Mouse (Mus musculus): ENCODE measurements at regions not wholly inside any gene's neighbourhood (a gene's known extent, or its start where the extent isn't known, plus 50 kb on each side); places are given as distances from the start of the nearest gene placed in this dataset.
A peak's percentile ranks its signal among the peaks of the same experiment; 100 is the strongest.
"Not testable (repeated sequence)": the region's sequence is repeated elsewhere in the genome, so short reads cannot be mapped to it uniquely, and the experiment has no call there.

DNA sequence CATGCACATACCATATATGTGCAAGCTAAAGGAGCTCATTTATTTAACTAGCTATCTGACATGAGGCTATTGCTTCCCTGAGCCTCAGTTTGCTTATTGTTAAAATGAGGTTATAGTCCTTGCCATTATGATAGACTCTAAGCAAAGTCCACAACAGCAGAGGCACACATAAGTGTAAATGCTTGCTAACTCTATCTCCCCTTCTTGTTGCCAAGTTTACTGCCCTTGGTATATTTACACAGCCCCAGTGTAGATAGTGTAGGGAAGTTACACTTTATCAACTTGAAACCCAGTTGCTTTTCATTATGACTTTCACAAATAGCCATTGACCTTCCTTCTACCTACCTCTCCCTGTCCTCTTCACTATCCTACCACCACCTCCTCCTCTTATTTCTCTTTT is 782.6 kb upstream of the Agtr1b start:
- no peak overlapping the region for H3K4me2 ChIP-seq (ENCODE audit: low read length)
- H3K4me3 ChIP-seq (replicated peaks; ENCODE audit: low read length): no peak overlapping the region
- no peaks in the 10 kb centered on the region for H3K36me3 ChIP-seq (ENCODE audit: control insufficient read depth, insufficient read depth)
- no peak overlapping the region for H3K9ac ChIP-seq (replicated peaks; ENCODE audit: low read depth, low read length)
- H3K4me1 ChIP-seq (replicated peaks; ENCODE audit: control insufficient read depth, insufficient read depth, low read length): no peaks in the 10 kb centered on the region
- no peak overlapping the region for H3K27ac ChIP-seq (ENCODE audit: low read length)
- no peak for ATAC-seq
- H3K9me3 ChIP-seq (ENCODE audit: control insufficient read depth, low read length): no peaks in the 10 kb centered on the region
- H3K27me3 ChIP-seq (replicated peaks; ENCODE audit: control insufficient read depth, insufficient read depth, low read length): no peaks in the 10 kb centered on the region

DNA sequence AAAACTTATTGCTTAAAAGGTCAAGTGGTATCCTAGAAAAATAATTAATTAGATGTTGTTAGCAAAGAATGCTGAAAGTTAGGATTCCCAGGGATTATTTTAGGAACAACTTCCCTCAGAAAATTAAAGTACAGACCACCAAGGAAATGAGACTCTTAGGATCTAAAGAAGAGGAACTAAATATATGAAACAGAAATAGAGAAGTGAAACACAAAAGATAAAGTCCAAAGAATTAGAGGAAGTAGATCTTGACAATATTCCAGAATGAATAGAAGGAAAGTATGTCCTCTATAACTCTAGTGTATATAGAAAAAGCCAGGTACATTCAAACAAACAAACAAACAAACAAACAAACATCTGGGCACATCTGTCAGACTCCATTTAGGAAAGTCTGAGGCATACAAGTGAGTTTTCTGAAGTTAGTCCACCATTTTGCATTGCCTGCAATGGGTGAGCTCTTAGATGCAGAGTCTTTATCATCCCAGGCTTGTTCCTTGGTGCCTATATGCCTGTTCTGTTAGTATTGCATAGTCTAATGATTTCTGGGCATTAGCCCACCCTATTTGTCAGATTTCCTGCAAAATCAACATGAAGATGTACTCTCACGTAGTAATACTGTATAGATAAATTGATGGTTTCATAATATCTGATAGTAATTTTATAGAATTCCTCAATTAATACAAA is 762.0 kb upstream of the Agtr1b start:
- H3K27ac ChIP-seq (ENCODE audit: low read length): no peak overlapping the region
- H3K9me3 ChIP-seq (ENCODE audit: control insufficient read depth, low read length): no peaks in the 10 kb centered on the region
- H3K9ac ChIP-seq (replicated peaks; ENCODE audit: low read depth, low read length): no peak overlapping the region
- H3K27me3 ChIP-seq (replicated peaks; ENCODE audit: control insufficient read depth, insufficient read depth, low read length): no peaks in the 10 kb centered on the region
- WGBS: 93% methylated on average over 1 of the region's 1 CpGs
- H3K4me1 ChIP-seq (replicated peaks; ENCODE audit: control insufficient read depth, insufficient read depth, low read length): no peaks in the 10 kb centered on the region
- no peak overlapping the region for H3K4me3 ChIP-seq (replicated peaks; ENCODE audit: low read length)
- H3K4me2 ChIP-seq (ENCODE audit: low read length): no peak overlapping the region
- no peaks in the 10 kb centered on the region for H3K36me3 ChIP-seq (ENCODE audit: control insufficient read depth, insufficient read depth)
- no peak for ATAC-seq

DNA sequence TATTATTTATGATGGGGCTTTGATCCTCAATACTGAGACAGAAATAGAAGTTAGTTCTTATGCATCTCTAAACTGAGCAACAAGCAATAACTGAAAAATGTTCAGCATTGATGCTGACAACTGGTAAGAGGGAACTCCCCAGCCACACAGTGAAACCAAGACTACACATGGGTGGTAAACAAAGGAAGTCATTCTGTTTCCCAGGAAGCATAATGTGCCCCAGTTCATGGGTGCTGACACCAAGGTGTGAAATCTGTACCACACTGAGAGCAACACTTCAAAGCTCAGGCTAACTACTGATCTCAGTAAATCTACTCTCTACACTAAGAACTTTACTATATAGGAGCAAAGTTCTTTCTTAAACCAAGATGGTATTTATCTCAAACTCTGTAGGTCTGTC is 759.2 kb upstream of the Agtr1b start:
- ATAC-seq: no peak
- Histone ChIP-seq H3K4me3 (replicated peaks; ENCODE audit: low read length) (no peak overlapping the region), H3K4me1 (replicated peaks; ENCODE audit: control insufficient read depth, insufficient read depth, low read length) (no peaks in the 10 kb centered on the region)

DNA sequence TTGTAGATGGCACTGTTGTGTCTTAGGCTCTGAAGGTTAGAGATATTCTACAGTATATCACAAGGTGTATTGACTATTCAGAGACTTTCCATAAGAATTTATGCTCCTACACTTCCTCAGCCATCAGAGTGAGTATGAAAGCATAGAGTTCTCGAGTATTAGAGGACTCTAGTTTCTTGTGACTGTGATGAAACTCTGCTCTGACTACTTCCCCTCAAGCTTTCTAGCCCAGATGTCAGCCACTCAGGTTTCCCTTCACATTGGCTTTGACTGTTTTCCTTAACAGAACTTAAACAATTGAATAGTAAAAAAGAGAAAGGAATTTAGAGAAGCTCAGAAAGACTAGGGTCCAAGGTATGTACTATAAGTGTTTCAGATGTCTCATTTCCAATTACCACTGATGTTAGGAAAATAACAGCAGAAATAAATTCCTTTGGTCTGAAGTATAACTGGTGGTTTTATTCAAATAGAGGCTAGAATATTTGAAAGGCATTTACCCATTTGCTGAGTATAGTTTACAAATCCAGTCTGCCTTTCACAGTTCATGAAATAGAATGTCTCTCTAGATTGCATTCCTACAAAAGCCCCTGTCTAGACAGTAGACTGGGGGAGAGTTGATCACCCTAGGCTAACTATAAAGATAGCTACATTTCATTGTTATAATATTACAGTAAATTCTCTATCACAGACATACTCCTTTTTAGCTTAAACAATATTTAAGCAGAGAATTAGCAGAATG is 751.4 kb upstream of the Agtr1b start:
- no peak overlapping the region for H3K4me2 ChIP-seq (ENCODE audit: low read length)
- 56% methylated on average over 1 of the region's 1 CpGs for WGBS
- no peaks in the 10 kb centered on the region for H3K4me1 ChIP-seq (replicated peaks; ENCODE audit: control insufficient read depth, insufficient read depth, low read length)
- no peaks in the 10 kb centered on the region for H3K9me3 ChIP-seq (ENCODE audit: control insufficient read depth, low read length)
- no peaks in the 10 kb centered on the region for H3K36me3 ChIP-seq (ENCODE audit: control insufficient read depth, insufficient read depth)
- no peak for ATAC-seq
- H3K27me3 ChIP-seq (replicated peaks; ENCODE audit: control insufficient read depth, insufficient read depth, low read length): no peaks in the 10 kb centered on the region
- H3K9ac ChIP-seq (replicated peaks; ENCODE audit: low read depth, low read length): no peak overlapping the region
- no peak overlapping the region for H3K4me3 ChIP-seq (replicated peaks; ENCODE audit: low read length)
- H3K27ac ChIP-seq (ENCODE audit: low read length): no peak overlapping the region

More for the DNA sequence above, 759.2 kb upstream of the Agtr1b start:
- Histone ChIP-seq H3K36me3 (ENCODE audit: control insufficient read depth, insufficient read depth) (no peaks in the 10 kb centered on the region), H3K9ac (replicated peaks; ENCODE audit: low read depth, low read length) (no peak overlapping the region), H3K27ac (ENCODE audit: low read length) (no peak overlapping the region), H3K9me3 (ENCODE audit: control insufficient read depth, low read length) (no peaks in the 10 kb centered on the region), H3K27me3 (replicated peaks; ENCODE audit: control insufficient read depth, insufficient read depth, low read length) (no peaks in the 10 kb centered on the region), H3K4me2 (ENCODE audit: low read length) (no peak overlapping the region)

DNA sequence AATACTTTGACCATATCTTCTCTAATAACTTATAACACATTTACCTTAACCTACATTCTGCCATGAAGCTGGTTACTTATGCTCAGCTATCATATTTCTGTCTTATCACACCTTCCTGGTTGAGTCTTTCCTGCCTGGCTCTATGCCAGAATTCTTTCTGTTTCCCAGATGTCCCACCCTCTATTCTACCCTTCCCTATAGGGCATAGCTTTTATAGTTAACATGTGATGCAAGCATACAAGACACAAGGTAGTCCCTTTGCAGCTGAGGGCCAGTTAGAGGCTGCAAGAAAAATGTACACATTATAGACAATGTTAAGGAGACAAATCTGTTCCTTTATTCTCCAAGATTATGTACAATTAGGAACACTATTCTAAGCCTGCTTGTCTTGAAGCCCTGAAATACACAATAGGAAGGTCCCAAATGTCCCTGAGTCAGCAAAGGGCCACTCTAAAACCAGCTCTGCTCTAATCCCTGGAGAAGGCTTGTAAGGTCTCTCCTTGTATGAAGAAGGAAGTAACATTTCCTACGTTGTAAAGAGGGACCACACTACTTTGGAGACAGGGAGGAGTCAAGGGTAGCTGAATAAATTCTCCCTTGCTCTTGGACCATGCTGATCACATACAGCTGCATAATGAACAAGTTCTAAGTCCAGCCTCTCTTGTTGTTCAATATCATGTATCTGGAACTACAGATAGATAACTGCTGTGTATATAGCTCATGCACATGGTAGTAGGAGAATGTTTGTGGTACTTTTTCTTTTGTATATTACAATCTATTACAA is 745.0 kb upstream of the Agtr1b start:
- Histone ChIP-seq H3K27me3 (replicated peaks; ENCODE audit: control insufficient read depth, insufficient read depth, low read length) (no peaks in the 10 kb centered on the region), H3K4me2 (ENCODE audit: low read length) (no peak overlapping the region), H3K9ac (replicated peaks; ENCODE audit: low read depth, low read length) (no peak overlapping the region), H3K36me3 (ENCODE audit: control insufficient read depth, insufficient read depth) (no peaks in the 10 kb centered on the region), H3K4me3 (replicated peaks; ENCODE audit: low read length) (no peak overlapping the region), H3K9me3 (ENCODE audit: control insufficient read depth, low read length) (no peaks in the 10 kb centered on the region), H3K27ac (ENCODE audit: low read length) (no peak overlapping the region), H3K4me1 (replicated peaks; ENCODE audit: control insufficient read depth, insufficient read depth, low read length) (no peaks in the 10 kb centered on the region)
- WGBS: 53% methylated on average over 1 of the region's 1 CpGs
- no peak for ATAC-seq

DNA sequence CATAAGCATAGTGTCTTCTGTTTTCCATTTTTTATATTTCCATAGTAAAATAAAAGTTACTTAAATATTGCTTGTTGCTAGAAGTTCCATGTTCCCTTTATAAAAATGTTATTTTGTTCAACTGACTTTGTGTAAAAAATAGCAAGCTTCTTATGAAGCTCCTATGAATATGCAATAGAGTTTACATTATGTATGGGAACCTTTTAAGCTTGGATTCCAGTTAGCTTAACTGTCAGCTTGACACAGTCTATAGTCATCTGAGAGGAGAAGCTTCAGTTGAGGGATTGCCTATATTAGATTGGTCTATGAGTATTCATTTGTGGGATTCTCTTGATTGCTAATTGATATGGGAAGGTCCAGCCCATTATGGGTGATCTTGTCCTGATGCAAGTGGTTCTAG is 723.2 kb upstream of the Agtr1b start:
- Histone ChIP-seq H3K27me3 (replicated peaks; ENCODE audit: control insufficient read depth, insufficient read depth, low read length) (no peaks in the 10 kb centered on the region), H3K4me3 (replicated peaks; ENCODE audit: low read length) (no peak overlapping the region), H3K9me3 (ENCODE audit: control insufficient read depth, low read length) (no peaks in the 10 kb centered on the region), H3K4me2 (ENCODE audit: low read length) (no peak overlapping the region), H3K9ac (replicated peaks; ENCODE audit: low read depth, low read length) (no peak overlapping the region), H3K4me1 (replicated peaks; ENCODE audit: control insufficient read depth, insufficient read depth, low read length) (no peaks in the 10 kb centered on the region), H3K36me3 (ENCODE audit: control insufficient read depth, insufficient read depth) (no peaks in the 10 kb centered on the region), H3K27ac (ENCODE audit: low read length) (no peak overlapping the region)
- no peak for ATAC-seq

DNA sequence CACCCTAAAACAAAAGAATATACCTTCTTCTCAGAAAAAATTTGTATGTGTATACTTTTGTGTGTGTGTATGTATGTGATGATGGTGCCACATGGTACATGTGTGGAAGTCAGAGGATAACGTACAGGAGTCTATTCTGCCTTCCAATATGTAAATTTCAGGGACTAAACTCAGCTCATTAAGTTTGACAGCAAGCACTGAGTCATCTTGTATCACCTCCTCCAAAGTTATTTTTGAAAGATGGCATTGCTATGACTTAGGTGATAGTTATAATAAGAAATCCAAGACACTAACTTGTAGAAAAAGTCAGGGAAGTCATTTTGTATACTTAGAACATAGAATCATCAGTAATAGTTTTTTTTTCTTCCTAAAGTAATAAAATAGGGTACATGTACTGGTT is 719.4 kb upstream of the Agtr1b start:
- Histone ChIP-seq H3K4me1 (replicated peaks; ENCODE audit: control insufficient read depth, insufficient read depth, low read length) (no peaks in the 10 kb centered on the region), H3K9ac (replicated peaks; ENCODE audit: low read depth, low read length) (no peak overlapping the region), H3K36me3 (ENCODE audit: control insufficient read depth, insufficient read depth) (no peaks in the 10 kb centered on the region), H3K9me3 (ENCODE audit: control insufficient read depth, low read length) (no peaks in the 10 kb centered on the region), H3K4me2 (ENCODE audit: low read length) (no peak overlapping the region), H3K27ac (ENCODE audit: low read length) (no peak overlapping the region), H3K4me3 (replicated peaks; ENCODE audit: low read length) (no peak overlapping the region), H3K27me3 (replicated peaks; ENCODE audit: control insufficient read depth, insufficient read depth, low read length) (no peaks in the 10 kb centered on the region)
- 79% methylated on average over 1 of the region's 1 CpGs for WGBS
- ATAC-seq: no peak

DNA sequence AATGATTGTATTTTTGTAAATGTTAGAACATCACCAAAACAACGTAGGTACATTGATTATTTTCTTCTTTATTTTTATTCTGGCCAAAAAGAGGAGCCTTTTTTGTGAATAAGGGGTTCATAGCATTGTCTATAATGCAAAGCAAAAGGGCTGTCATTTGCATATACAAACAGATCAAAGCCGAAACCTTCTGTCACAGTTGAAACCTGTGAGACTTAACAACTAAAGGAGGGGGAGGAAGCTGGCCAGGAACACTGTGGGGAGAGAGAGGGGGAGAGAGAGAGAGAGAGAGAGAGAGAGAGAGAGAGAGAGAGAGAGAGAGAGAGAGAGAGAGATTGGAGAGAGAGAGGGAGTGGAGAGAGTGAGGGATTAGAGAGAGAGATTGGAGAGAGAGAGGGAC is 710.6 kb upstream of the Agtr1b start:
- Histone ChIP-seq H3K9me3 (ENCODE audit: control insufficient read depth, low read length) (no peaks in the 10 kb centered on the region), H3K9ac (replicated peaks; ENCODE audit: low read depth, low read length) (no peak overlapping the region), H3K36me3 (ENCODE audit: control insufficient read depth, insufficient read depth) (no peaks in the 10 kb centered on the region), H3K4me3 (replicated peaks; ENCODE audit: low read length) (no peak overlapping the region), H3K27ac (ENCODE audit: low read length) (no peak overlapping the region), H3K4me2 (ENCODE audit: low read length) (no peak overlapping the region), H3K4me1 (replicated peaks; ENCODE audit: control insufficient read depth, insufficient read depth, low read length) (no peaks in the 10 kb centered on the region), H3K27me3 (replicated peaks; ENCODE audit: control insufficient read depth, insufficient read depth, low read length) (no peaks in the 10 kb centered on the region)
- ATAC-seq: 0 out of 2 replicates have a peak, but pooled peaks have one; percentile 73
- 48% methylated on average over 2 of the region's 2 CpGs for WGBS

DNA sequence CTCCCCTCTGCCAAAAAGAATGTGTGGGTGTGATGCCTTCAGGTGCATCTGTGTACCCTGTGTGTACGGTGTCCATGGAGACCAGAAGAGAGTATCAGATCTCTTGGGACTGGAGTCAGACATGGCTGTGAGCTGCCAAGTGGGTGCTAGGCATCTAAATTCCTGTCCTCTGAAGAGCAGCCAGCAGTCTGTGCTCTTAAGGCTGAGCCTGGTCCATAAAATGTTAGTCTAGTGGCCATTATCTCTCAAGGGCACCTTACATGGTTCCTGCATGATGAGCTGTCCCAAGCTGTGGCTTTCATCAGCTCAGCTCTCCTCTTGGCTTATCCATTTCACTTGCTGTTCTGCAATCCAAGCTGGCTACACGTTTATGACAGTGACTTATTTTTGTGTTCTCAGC is 686.4 kb upstream of the Agtr1b start:
- not testable (repeated sequence) for H3K36me3 ChIP-seq (ENCODE audit: control insufficient read depth, insufficient read depth); ATAC-seq; H3K4me3 ChIP-seq (replicated peaks; ENCODE audit: low read length); H3K4me2 ChIP-seq (ENCODE audit: low read length); H3K27ac ChIP-seq (ENCODE audit: low read length); H3K27me3 ChIP-seq (replicated peaks; ENCODE audit: control insufficient read depth, insufficient read depth, low read length); H3K4me1 ChIP-seq (replicated peaks; ENCODE audit: control insufficient read depth, insufficient read depth, low read length); H3K9me3 ChIP-seq (ENCODE audit: control insufficient read depth, low read length); H3K9ac ChIP-seq (replicated peaks; ENCODE audit: low read depth, low read length)
- 82% methylated on average over 1 of the region's 2 CpGs for WGBS
